Mouse (Mus musculus): ENCODE data around the gene Hpf1. TPM values are rescaled to one million over a fixed set of nuclear protein-coding genes. Genes with fewer than 3 reads are reported as not detected.

The Hpf1 gene
- polyA plus RNA-seq, 1 experiment from 2014 or later: 88.6 TPM

Other genes with a start within 250 kb of the Hpf1 start
- 67.1 and 69.5 TPM in 2 replicates for gene Clcn3, start 92.9 kb downstream of the Hpf1 start, polyA plus RNA-seq (2015; fragmentation: Nextera tagmentation; extraction: Ambion mirVana)
- gene Nek1, start 102.8 kb downstream of the Hpf1 start, polyA plus RNA-seq (2015; fragmentation: Nextera tagmentation; extraction: Ambion mirVana): 24.7 and 27.8 TPM in 2 replicates

Data from midbrain, embryonic 15.5 days (tissue).